Mouse (Mus musculus) stomach, postnatal 0 days (tissue): ENCODE results near the gene Slc2a4. TPM values are rescaled to one million over a fixed set of nuclear protein-coding genes. Genes with fewer than 3 reads are reported as not detected.
A peak's percentile ranks its signal among the peaks of the same experiment; 100 is the strongest.

Experiments
- ATAC-seq: fragments of 200-750 bp; cut with Nextera tagmentation; 2 replicates; pipeline ENCODE4 v1.8.0; 2017; ENCODE audit not compliant: low FRiP score, low TSS enrichment
- DNase-seq: peaks from one replicate; pipeline ENCODE4 v3.0.0-alpha.2; 2016; ENCODE audit warnings: low spot score
- H3K27ac ChIP-seq: fragments of 300-500 bp; sonication (generic); replicated peaks from 2 replicates; pipeline ENCODE4 v1.5.1; 2014; ENCODE audit warnings: mild to moderate bottlenecking, control low read depth
- H3K27me3 ChIP-seq: fragments of 300-500 bp; sonication (generic); 2 replicates; pipeline ENCODE4 v1.6.1; 2014; ENCODE audit warnings: low read length; ENCODE audit not compliant: control insufficient read depth, insufficient read depth
- H3K36me3 ChIP-seq: fragments of 300-500 bp; sonication (generic); 2 replicates; pipeline ENCODE4 v1.6.1; 2014; ENCODE audit warnings: low read length, mixed read lengths; ENCODE audit not compliant: control insufficient read depth, insufficient read depth
- H3K4me1 ChIP-seq: fragments of 300-500 bp; sonication (generic); replicated peaks from 2 replicates; pipeline ENCODE4 v1.6.1; 2014; ENCODE audit warnings: antibody characterized with exemption; ENCODE audit not compliant: control insufficient read depth, insufficient read depth
- H3K4me2 ChIP-seq: fragments of 300-500 bp; sonication (generic); replicated peaks from 2 replicates; pipeline ENCODE4 v1.6.1; 2014; ENCODE audit warnings: low read depth, mild to moderate bottlenecking, control low read depth, moderate library complexity
- H3K4me3 ChIP-seq: fragments of 300-500 bp; sonication (generic); 2 replicates; pipeline ENCODE4 v1.5.1; 2014; ENCODE audit warnings: low read depth, low read length, control low read depth
- H3K9ac ChIP-seq: fragments of 300-500 bp; sonication (generic); 2 replicates; pipeline ENCODE4 v1.6.1; 2014; ENCODE audit warnings: mild to moderate bottlenecking, low read length, control low read depth, mixed read lengths
- H3K9me3 ChIP-seq: fragments of 300-500 bp; sonication (generic); 2 replicates; pipeline ENCODE4 v1.6.1; 2016; ENCODE audit warnings: low read length; ENCODE audit not compliant: control insufficient read depth
- CTCF ChIP-seq: IDR thresholded peaks from 2 replicates; pipeline ENCODE4 v1.5.1; 2016; ENCODE audit warnings: antibody characterized with exemption, low read depth, mild to moderate bottlenecking, moderate library complexity
- EP300 ChIP-seq: optimal IDR thresholded peaks from 2 replicates; pipeline ENCODE3; 2016; ENCODE audit warnings: antibody characterized with exemption
- WGBS: fragments of 180-500 bp; shearing (Covaris S2); extraction: QIAGEN DNeasy Blood & Tissue Kit; methylation state at CpG from one replicate; pipeline ENCODE4 v1.1.7; 2014; 5-methylcytosine and 5-hydroxymethylcytosine counted together
- polyA plus RNA-seq: library from polyadenylated mRNA; unstranded; fragments of >200 nt; fragmentation: Nextera tagmentation; extraction: Ambion mirVana; gene quantifications from 2 replicates; pipeline ENCODE4 v1.2.1, GENCODE M21; 2015

Slc2a4 gene
- polyA plus RNA-seq, 1 experiment from 2014 or later, result 36.4 TPM

- TF ChIP-seq CTCF (no peak), EP300 (no peak)
These were observed 8.3 kb downstream of the Slc2a4 start for GRCm38 (mm10) chr11:69939731-69940130.

GRCm38 (mm10) chr11:69939181-69939580 lies 8.8 kb downstream of the Slc2a4 start:
- no peak overlapping the region for H3K4me2 ChIP-seq
- DNase-seq (no peak), ATAC-seq (no peak)
- H3K9ac ChIP-seq, result no peak overlapping the region
- H3K36me3 ChIP-seq, result no peaks in the 10 kb centered on the region
- peaks cover 6% of the 10 kb centered on the region for H3K4me1 ChIP-seq
- TF ChIP-seq EP300, result no peak
- TF ChIP-seq CTCF, result no peak
- H3K27me3 ChIP-seq, result no peaks in the 10 kb centered on the region
- no peak overlapping the region for H3K4me3 ChIP-seq
- no peak overlapping the region for H3K27ac ChIP-seq
- 67% methylated on average over 5 of the region's 5 CpGs for WGBS
- H3K9me3 ChIP-seq, result no peaks in the 10 kb centered on the region

More at GRCm38 (mm10) chr11:69939731-69940130, 8.3 kb downstream of the Slc2a4 start:
- peaks cover 3% of the 10 kb centered on the region; the same call in 1 of the 2 replicates for H3K36me3 ChIP-seq
- no peaks in the 10 kb centered on the region for H3K27me3 ChIP-seq
- ATAC-seq, result no peak
- 90% methylated on average over 17 of the region's 17 CpGs for WGBS
- no peaks in the 10 kb centered on the region for H3K9me3 ChIP-seq
- peaks cover 6% of the 10 kb centered on the region for H3K4me1 ChIP-seq
- no peak for DNase-seq
- H3K4me3 ChIP-seq, result no peak overlapping the region
- no peak overlapping the region for H3K4me2 ChIP-seq
- H3K27ac ChIP-seq, result no peak overlapping the region
- no peak overlapping the region for H3K9ac ChIP-seq

- DNase-seq, result no peak
- 0 out of 2 replicates have a peak overlapping the region, but pooled peaks have one; percentile 40 for H3K27ac ChIP-seq
- H3K4me1 ChIP-seq, result peaks cover 6% of the 10 kb centered on the region
- no peak overlapping the region for H3K9ac ChIP-seq
- H3K4me3 ChIP-seq, result no peak overlapping the region
- H3K4me2 ChIP-seq, result no peak overlapping the region
- 31% methylated on average over 9 of the region's 9 CpGs for WGBS
- TF ChIP-seq CTCF, result no peak
- no peak for TF ChIP-seq EP300
- no peaks in the 10 kb centered on the region for H3K36me3 ChIP-seq
- no peaks in the 10 kb centered on the region for H3K9me3 ChIP-seq
- H3K27me3 ChIP-seq, result no peaks in the 10 kb centered on the region
- no peak for ATAC-seq
These were observed 9.5 kb downstream of the Slc2a4 start for GRCm38 (mm10) chr11:69938401-69938979.

- peak overlapping the region; percentile 65 for H3K27ac ChIP-seq
These were observed 10.2 kb downstream of the Slc2a4 start for GRCm38 (mm10) chr11:69937834-69938233.

GRCm38 (mm10) chr11:69937385-69937784 lies 10.6 kb downstream of the Slc2a4 start:
- peak overlapping the region; percentile 65 for H3K27ac ChIP-seq
- H3K4me3 ChIP-seq, result no peak overlapping the region
- H3K27me3 ChIP-seq, result no peaks in the 10 kb centered on the region
- peak overlapping the region; percentile 27; the same call in 1 of the 2 replicates for H3K9ac ChIP-seq
- peak; percentile 47 for DNase-seq
- H3K4me2 ChIP-seq, result no peak overlapping the region
- no peaks in the 10 kb centered on the region for H3K36me3 ChIP-seq
- 15% methylated on average over 4 of the region's 4 CpGs for WGBS
- peak; percentile 24; the same call in 1 of the 2 replicates for ATAC-seq
- peaks cover 6% of the 10 kb centered on the region for H3K4me1 ChIP-seq
- TF ChIP-seq CTCF (no peak), EP300 (no peak)
- H3K9me3 ChIP-seq, result no peaks in the 10 kb centered on the region

More at GRCm38 (mm10) chr11:69937834-69938233, 10.2 kb downstream of the Slc2a4 start:
- no peak for DNase-seq
- Histone ChIP-seq H3K9ac (peak overlapping the region; percentile 4; the same call in 1 of the 2 replicates), H3K4me2 (no peak overlapping the region), H3K9me3 (no peaks in the 10 kb centered on the region), H3K4me1 (peaks cover 6% of the 10 kb centered on the region), H3K27me3 (no peaks in the 10 kb centered on the region), H3K36me3 (no peaks in the 10 kb centered on the region), H3K4me3 (no peak overlapping the region)
- no peak for ATAC-seq
- 69% methylated on average over 5 of the region's 5 CpGs for WGBS
- TF ChIP-seq CTCF (no peak), EP300 (no peak)

GRCm38 (mm10) chr11:69936714-69937347 lies 11.2 kb downstream of the Slc2a4 start:
- no peak for TF ChIP-seq EP300
- no peak for TF ChIP-seq CTCF
- Histone ChIP-seq H3K9ac (peak overlapping the region; percentile 27; the same call in 1 of the 2 replicates), H3K4me3 (peak overlapping the region; percentile 44; the same call in 1 of the 2 replicates), H3K36me3 (no peaks in the 10 kb centered on the region), H3K27ac (peak overlapping the region; percentile 65), H3K4me1 (peaks cover 6% of the 10 kb centered on the region), H3K27me3 (no peaks in the 10 kb centered on the region), H3K9me3 (no peaks in the 10 kb centered on the region), H3K4me2 (peak overlapping the region; percentile 89)
- ATAC-seq (peak; percentile 1; the same call in 1 of the 2 replicates), DNase-seq (no peak)
- 28% methylated on average over 9 of the region's 9 CpGs for WGBS
